Mouse (Mus musculus) kidney, embryonic 15.5 days (tissue): ENCODE data around the gene Prss37. TPM values are rescaled to one million over a fixed set of nuclear protein-coding genes. Genes with fewer than 3 reads are reported as not detected.

Experiments
- polyA plus RNA-seq: library from polyadenylated mRNA; unstranded; fragments of >200 nt; fragmentation: Nextera tagmentation; extraction: Ambion mirVana; gene quantifications from 2 replicates; pipeline ENCODE4 v1.2.1, GENCODE M21; 2015

Gene Prss37
- polyA plus RNA-seq, 1 experiment from 2014 or later = not detected

Other genes with a start within 250 kb of the Prss37 start
- gene Agk, start 194.3 kb downstream of the Prss37 start, polyA plus RNA-seq = 44.8 and 46.8 TPM in 2 replicates
- 10.7 and 14.8 TPM in 2 replicates for gene E330009J07Rik, start 83.4 kb downstream of the Prss37 start, polyA plus RNA-seq
- 0.06 TPM in 1 of 2 replicates, not detected in the other for gene Wee2, start 80.4 kb downstream of the Prss37 start, polyA plus RNA-seq
- 171 and 178 TPM in 2 replicates for gene Ssbp1, start 48.2 kb downstream of the Prss37 start, polyA plus RNA-seq
- not detected in 2 replicates for gene Tas2r137, start 28.3 kb downstream of the Prss37 start, polyA plus RNA-seq
- gene Tas2r108, start 26.0 kb downstream of the Prss37 start, polyA plus RNA-seq = not detected in 2 replicates
- gene Olfr461, start 35.5 kb upstream of the Prss37 start, polyA plus RNA-seq = 0.06 TPM in 1 of 2 replicates, not detected in the other
- gene Olfr460, start 50.0 kb upstream of the Prss37 start, polyA plus RNA-seq = not detected in 2 replicates
- gene Clec5a, start 66.3 kb upstream of the Prss37 start, polyA plus RNA-seq = 0.84 and 1.1 TPM in 2 replicates
- gene Tas2r138, start 93.8 kb upstream of the Prss37 start, polyA plus RNA-seq = not detected in 2 replicates
- 0.71 and 1.7 TPM in 2 replicates for gene Mgam, start 109.3 kb upstream of the Prss37 start, polyA plus RNA-seq